Mouse (Mus musculus): ENCODE results near the gene Epha10. TPM values are rescaled to one million over a fixed set of nuclear protein-coding genes. Genes with fewer than 3 reads are reported as not detected.

The Epha10 gene
- polyA plus RNA-seq (2016; fragmentation: Nextera tagmentation; extraction: Ambion mirVana), result 1.2 and 1.9 TPM in 2 replicates

- peak within 1 kb of the TSS; percentile 50 for H3K9ac ChIP-seq
- ATAC-seq (ENCODE audit: low FRiP score), result no peak
- H3K27ac ChIP-seq, result 0 out of 2 replicates have a peak within 1 kb of the TSS, but pooled peaks have one; percentile 50
- no peaks in the 10 kb centered on the region for H3K36me3 ChIP-seq (replicated peaks)
- no peaks in the 10 kb centered on the region for H3K9me3 ChIP-seq
- H3K4me3 ChIP-seq (replicated peaks), result peak within 1 kb of the TSS; percentile 50
- peak within 1 kb of the TSS; percentile 84 for H3K4me2 ChIP-seq
- peaks cover 31% of the 10 kb centered on the region for H3K4me1 ChIP-seq
- H3K27me3 ChIP-seq, result peaks cover 66% of the 10 kb centered on the region
- 5% methylated on average over 11 of the region's 11 CpGs for WGBS
These were observed at the start of gene Epha10 for GRCm38 (mm10) chr4:124880599-124880998. TSS of gene Epha10 (plus strand) at chr4:124880899.

DNA sequence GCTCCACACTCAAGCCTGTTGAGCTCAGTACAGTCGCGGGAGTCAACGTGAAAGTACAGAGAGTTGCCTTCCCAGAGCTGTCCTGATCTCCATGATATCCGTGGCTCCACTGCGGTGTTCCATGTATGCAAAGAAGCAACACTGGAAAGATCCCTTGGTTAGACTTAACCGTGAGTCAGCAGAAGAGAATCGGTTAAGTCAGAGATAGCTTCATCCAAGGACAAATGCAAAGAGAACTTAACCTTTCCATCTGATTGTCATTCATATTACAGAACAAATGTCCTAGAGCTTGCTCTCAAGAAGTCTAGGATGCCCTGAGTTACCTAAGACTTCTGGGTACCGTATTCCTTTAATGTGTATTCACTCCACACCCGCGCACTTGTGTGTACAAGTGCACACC is 47.9 kb upstream of the Epha10 start:
- Histone ChIP-seq H3K27ac (no peak overlapping the region), H3K4me2 (no peak overlapping the region), H3K9me3 (no peaks in the 10 kb centered on the region), H3K27me3 (no peaks in the 10 kb centered on the region), H3K4me1 (no peaks in the 10 kb centered on the region), H3K4me3 (replicated peaks) (no peak overlapping the region), H3K9ac (no peak overlapping the region), H3K36me3 (replicated peaks) (peaks cover 45% of the 10 kb centered on the region)
- ATAC-seq (ENCODE audit: low FRiP score), result no peak
- WGBS, result 96% methylated on average over 10 of the region's 10 CpGs

- no peak for ATAC-seq (ENCODE audit: low FRiP score)
- Histone ChIP-seq H3K36me3 (replicated peaks) (peaks cover 69% of the 10 kb centered on the region), H3K27ac (no peak overlapping the region), H3K4me3 (replicated peaks) (no peak overlapping the region), H3K27me3 (no peaks in the 10 kb centered on the region), H3K9me3 (no peaks in the 10 kb centered on the region), H3K4me2 (no peak overlapping the region), H3K4me1 (no peaks in the 10 kb centered on the region), H3K9ac (no peak overlapping the region)
- 90% methylated on average over 14 of the region's 14 CpGs for whole genome bisulfite sequencing
These were observed 42.5 kb upstream of the Epha10 start for GRCm38 (mm10) chr4:124838035-124838700.

- ATAC-seq (ENCODE audit: low FRiP score), result no peak
- WGBS, result 100% methylated on average over 1 of the region's 1 CpGs
- peaks cover 74% of the 10 kb centered on the region for H3K36me3 ChIP-seq (replicated peaks)
These were observed 39.7 kb upstream of the Epha10 start for GRCm38 (mm10) chr4:124840998-124841397.

GRCm38 (mm10) chr4:124843493-124843892 is 37.2 kb upstream of the Epha10 start:
- WGBS, result 55% methylated on average over 11 of the region's 11 CpGs
- 0 out of 2 replicates have a peak, but pooled peaks have one; percentile 49 for ATAC-seq (ENCODE audit: low FRiP score)
- H3K36me3 ChIP-seq (replicated peaks), result peaks cover 58% of the 10 kb centered on the region

More at GRCm38 (mm10) chr4:124840998-124841397, 39.7 kb upstream of the Epha10 start:
- H3K9ac ChIP-seq, result no peak overlapping the region
- no peaks in the 10 kb centered on the region for H3K27me3 ChIP-seq
- no peak overlapping the region for H3K4me2 ChIP-seq
- H3K27ac ChIP-seq, result no peak overlapping the region
- no peaks in the 10 kb centered on the region for H3K4me1 ChIP-seq
- H3K9me3 ChIP-seq, result no peaks in the 10 kb centered on the region
- H3K4me3 ChIP-seq (replicated peaks), result no peak overlapping the region

DNA sequence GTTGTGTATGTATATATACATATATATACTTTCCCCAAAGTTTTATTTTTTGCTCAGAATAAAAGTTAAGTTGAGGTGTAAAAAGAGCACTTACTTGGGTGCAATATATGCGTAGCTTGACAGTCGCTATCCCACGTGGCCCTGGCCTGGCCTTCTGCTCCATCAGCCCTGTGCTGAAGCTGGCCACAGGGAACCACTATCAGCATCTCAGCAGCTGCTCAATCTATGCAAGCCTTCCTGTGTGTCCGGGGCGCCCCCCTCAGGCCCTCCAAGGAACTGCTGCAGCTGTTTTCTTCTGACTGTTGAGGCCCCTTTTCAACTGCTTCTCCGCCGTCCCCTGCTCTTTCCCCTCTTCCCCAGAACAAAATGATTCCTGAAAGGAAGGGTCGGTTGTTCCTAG is 33.1 kb upstream of the Epha10 start:
- Histone ChIP-seq H3K4me1 (peaks cover 31% of the 10 kb centered on the region), H3K9me3 (no peaks in the 10 kb centered on the region), H3K4me2 (no peak overlapping the region), H3K27ac (0 out of 2 replicates have a peak overlapping the region, but pooled peaks have one; percentile 6), H3K27me3 (no peaks in the 10 kb centered on the region), H3K4me3 (replicated peaks) (no peak overlapping the region), H3K36me3 (replicated peaks) (peaks cover 22% of the 10 kb centered on the region), H3K9ac (no peak overlapping the region)
- ATAC-seq (ENCODE audit: low FRiP score), result no peak
- WGBS, result 3% methylated on average over 8 of the region's 8 CpGs

More at GRCm38 (mm10) chr4:124843493-124843892, 37.2 kb upstream of the Epha10 start:
- no peaks in the 10 kb centered on the region for H3K27me3 ChIP-seq
- no peak overlapping the region for H3K4me3 ChIP-seq (replicated peaks)
- H3K4me1 ChIP-seq, result peaks cover 10% of the 10 kb centered on the region; the same call in 1 of the 2 replicates
- no peak overlapping the region for H3K9ac ChIP-seq
- no peaks in the 10 kb centered on the region for H3K9me3 ChIP-seq
- no peak overlapping the region for H3K4me2 ChIP-seq
- no peak overlapping the region for H3K27ac ChIP-seq

- WGBS, result 2% methylated on average over 24 of the region's 24 CpGs
These were observed 31.0 kb upstream of the Epha10 start for GRCm38 (mm10) chr4:124849631-124850260.

GRCm38 (mm10) chr4:124850261-124850913 is 30.3 kb upstream of the Epha10 start, which contains the start of gene Yrdc:
TSS of gene Yrdc (plus strand) at chr4:124850679.
- Histone ChIP-seq H3K4me3 (replicated peaks) (peak within 1 kb of the TSS; percentile 100), H3K27ac (peak within 1 kb of the TSS; percentile 95), H3K9ac (peak within 1 kb of the TSS; percentile 94), H3K9me3 (no peaks in the 10 kb centered on the region), H3K4me2 (peak within 1 kb of the TSS; percentile 93), H3K4me1 (peaks cover 38% of the 10 kb centered on the region), H3K36me3 (replicated peaks) (peaks cover 20% of the 10 kb centered on the region), H3K27me3 (no peaks in the 10 kb centered on the region)
- peak; percentile 93 for ATAC-seq (ENCODE audit: low FRiP score)
- under 1% methylated on average over 73 of the region's 90 CpGs for WGBS

More at GRCm38 (mm10) chr4:124849631-124850260, 31.0 kb upstream of the Epha10 start:
- H3K4me3 ChIP-seq (replicated peaks), result peak overlapping the region; percentile 100
- H3K9ac ChIP-seq, result peak overlapping the region; percentile 94
- H3K27ac ChIP-seq, result peak overlapping the region; percentile 95
- peaks cover 38% of the 10 kb centered on the region for H3K4me1 ChIP-seq
- no peaks in the 10 kb centered on the region for H3K27me3 ChIP-seq
- peak; percentile 15; the same call in 1 of the 2 replicates for ATAC-seq (ENCODE audit: low FRiP score)
- no peaks in the 10 kb centered on the region for H3K9me3 ChIP-seq
- peaks cover 22% of the 10 kb centered on the region for H3K36me3 ChIP-seq (replicated peaks)
- peak overlapping the region; percentile 93 for H3K4me2 ChIP-seq

GRCm38 (mm10) chr4:124850933-124851658 is 29.6 kb upstream of the Epha10 start, which contains the start of gene 1110065P20Rik:
TSS of gene 1110065P20Rik (minus strand) at chr4:124851196.
- Histone ChIP-seq H3K27ac (peak within 1 kb of the TSS; percentile 95), H3K9me3 (no peaks in the 10 kb centered on the region), H3K4me2 (peak within 1 kb of the TSS; percentile 93), H3K36me3 (replicated peaks) (peaks cover 27% of the 10 kb centered on the region), H3K27me3 (no peaks in the 10 kb centered on the region), H3K4me1 (peaks cover 38% of the 10 kb centered on the region), H3K4me3 (replicated peaks) (peak within 1 kb of the TSS; percentile 100), H3K9ac (peak within 1 kb of the TSS; percentile 94)
- WGBS, result under 1% methylated on average over 75 of the region's 75 CpGs
- ATAC-seq (ENCODE audit: low FRiP score), result peak; percentile 30; the same call in 1 of the 2 replicates

- WGBS, result 97% methylated on average over 8 of the region's 8 CpGs
- Histone ChIP-seq H3K27me3 (0 out of 2 replicates have a peak, but pooled peaks cover 8% of the 10 kb centered on the region), H3K27ac (no peak overlapping the region), H3K4me3 (replicated peaks) (no peak overlapping the region), H3K36me3 (replicated peaks) (peaks cover 55% of the 10 kb centered on the region), H3K4me1 (peaks cover 35% of the 10 kb centered on the region), H3K9me3 (no peaks in the 10 kb centered on the region), H3K4me2 (no peak overlapping the region), H3K9ac (no peak overlapping the region)
- no peak for ATAC-seq (ENCODE audit: low FRiP score)
These were observed 24.4 kb upstream of the Epha10 start for GRCm38 (mm10) chr4:124856294-124856693.

DNA sequence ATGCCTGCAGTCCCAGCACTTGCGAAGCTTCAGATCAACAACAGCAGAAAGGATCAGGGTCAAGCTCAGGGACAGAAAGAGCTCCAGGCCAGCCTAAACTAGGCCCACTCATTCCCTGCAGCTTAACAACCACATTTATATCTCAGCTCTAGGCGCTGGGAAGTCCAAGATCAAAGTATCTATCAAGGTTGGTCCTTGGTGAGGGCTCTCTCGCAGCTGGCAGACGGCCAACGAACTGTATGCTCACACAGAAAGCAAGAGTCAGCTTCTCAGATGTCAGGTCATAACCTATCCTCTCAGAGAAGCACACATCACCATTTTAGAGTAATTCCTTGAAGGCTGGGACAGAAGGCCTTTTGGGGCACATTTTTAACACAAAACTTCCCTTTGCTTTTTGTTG is 22.3 kb upstream of the Epha10 start:
- Histone ChIP-seq H3K36me3 (replicated peaks) (peaks cover 49% of the 10 kb centered on the region), H3K27me3 (0 out of 2 replicates have a peak, but pooled peaks cover 8% of the 10 kb centered on the region), H3K27ac (no peak overlapping the region), H3K4me3 (replicated peaks) (no peak overlapping the region), H3K4me2 (no peak overlapping the region), H3K9me3 (no peaks in the 10 kb centered on the region), H3K4me1 (peaks cover 26% of the 10 kb centered on the region), H3K9ac (no peak overlapping the region)
- ATAC-seq (ENCODE audit: low FRiP score), result no peak
- 90% methylated on average over 5 of the region's 5 CpGs for WGBS
